Mouse (Mus musculus): ENCODE measurements at regions not wholly inside any gene's neighbourhood (a gene's known extent, or its start where the extent isn't known, plus 50 kb on each side); places are given as distances from the start of the nearest gene placed in this dataset.

- H3K9ac ChIP-seq (ENCODE audit: low read depth, low read length): no peak overlapping the region
- DNase-seq (ENCODE audit: low spot score) (peak; percentile 10), ATAC-seq (ENCODE audit: low read depth) (no peak)
- no peak overlapping the region for H3K4me3 ChIP-seq (ENCODE audit: low read depth, low read length)
- H3K27ac ChIP-seq (replicated peaks; ENCODE audit: low read depth, low read length): no peak overlapping the region
- H3K4me1 ChIP-seq (ENCODE audit: control insufficient read depth, insufficient read depth, low read length): no peaks in the 10 kb centered on the region
- WGBS: 50% methylated on average over 5 of the region's 5 CpGs
- no peaks in the 10 kb centered on the region for H3K36me3 ChIP-seq (ENCODE audit: control insufficient read depth, insufficient read depth, low read length)
- peaks cover 10% of the 10 kb centered on the region for H3K9me3 ChIP-seq (ENCODE audit: control insufficient read depth, low read length)
- no peak overlapping the region for H3K4me2 ChIP-seq (ENCODE audit: low read depth, low read length)
- H3K27me3 ChIP-seq (replicated peaks; ENCODE audit: control insufficient read depth, insufficient read depth, low read length): no peaks in the 10 kb centered on the region
Observed at GRCm38 (mm10) chr14:111008172-111008571, 253.2 kb upstream of the Slitrk6 start.

Data from embryonic facial prominence, embryonic 14.5 days (tissue).